Mouse (Mus musculus) liver, embryonic 14.5 days (tissue): ENCODE measurements around the gene Gper1.

Experiments used
- CTCF ChIP-seq: IDR thresholded peaks from 2 replicates; pipeline ENCODE4 v1.5.1; 2016; ENCODE audit warnings: antibody characterized with exemption, low read depth, control low read depth
- EP300 ChIP-seq: IDR thresholded peaks from 2 replicates; pipeline ENCODE4 v1.6.1; 2016; ENCODE audit warnings: antibody characterized with exemption, low read depth

- TF ChIP-seq CTCF (no peak), EP300 (no peak)
These were observed 37.0 kb downstream of the Gper1 start for GRCm38 (mm10) chr5:139459938-139460337.
